19 mouse cellular contexts compared by ENCODE assay signal in genomic region chr3:83050661-83051060, GRCm38 (mm10). TPM values are rescaled to one million over a fixed set of nuclear protein-coding genes. Genes with fewer than 3 reads are reported as not detected.
"Had no signal": no experiment of that assay in that cellular context is flagged by ENCODE, and none has a peak within 500 bp of the region (broad histone marks: within the 10 kb centered on the region; RNA-seq: fewer than 3 reads in every experiment).

No protein-coding gene starts in this region.

- H3K4me3 ChIP-seq: neural tube, embryonic 15.5 days; stomach, embryonic 15.5 days had no signal

- H3K4me2 ChIP-seq: neural tube, embryonic 15.5 days; stomach, embryonic 15.5 days had no signal

- H3K4me1 ChIP-seq: neural tube, embryonic 15.5 days; stomach, embryonic 15.5 days had no signal

- H3K27me3 ChIP-seq: neural tube, embryonic 15.5 days; stomach, embryonic 15.5 days had no signal

- H3K9me3 ChIP-seq: neural tube, embryonic 15.5 days; stomach, embryonic 15.5 days had no signal

- H3K27ac ChIP-seq: neural tube, embryonic 15.5 days; stomach, embryonic 15.5 days; stomach, postnatal 0 days had no signal

- H3K9ac ChIP-seq: neural tube, embryonic 15.5 days; stomach, embryonic 15.5 days had no signal

- DNase-seq: retina, postnatal 1 day; right cerebral cortex, adult 18-20 months; right cerebral cortex, postnatal 14 days; right cerebral cortex, postnatal 25 days; right cerebral cortex, postnatal 4 days; spleen, adult 18-20 months; thymus, adult 18-20 months; thymus, adult 2 months; thymus, postnatal 14 days; thymus, postnatal 25 days; thymus, postnatal 36 days; thymus, postnatal 4 days had no signal

- H3K36me3 ChIP-seq: neural tube, embryonic 15.5 days; stomach, embryonic 15.5 days had no signal

RNA-seq across cellular contexts. Expression of gene Fgb, which starts 1.0 kb away (rescaled TPM):
- total RNA-seq: neutrophil, adult 5-6 weeks had no signal
- polyA plus RNA-seq: small intestine, adult 2 months; spleen, adult 2 months had no signal

RNA-seq across cellular contexts. Expression of gene Fga, which starts 24.8 kb away (rescaled TPM):
- total RNA-seq: neutrophil, adult 5-6 weeks had no signal
- polyA plus RNA-seq: small intestine, adult 2 months; urinary bladder, adult 2 months had no signal

RNA-seq across cellular contexts. Expression of gene Fgg, which starts 43.1 kb away (rescaled TPM):
- total RNA-seq: neutrophil, adult 5-6 weeks had no signal
- polyA plus RNA-seq: neural tube, embryonic 15.5 days; small intestine, adult 2 months; urinary bladder, adult 2 months had no signal
